Mouse (Mus musculus): ENCODE measurements at regions not wholly inside any gene's neighbourhood (a gene's known extent, or its start where the extent isn't known, plus 50 kb on each side); places are given as distances from the start of the nearest gene placed in this dataset.

GRCm38 (mm10) chr8:26906257-26906656, 70.9 kb upstream of the Zfp703 start:
- no peaks in the 10 kb centered on the region for H3K79me3 ChIP-seq (ENCODE audit: low read depth)
- no peak overlapping the region for H3ac ChIP-seq (ENCODE audit: control insufficient read depth, insufficient read length, low read depth)
- no peak for TF ChIP-seq USF1 (IDR thresholded peaks at IDR 0.05; ENCODE audit: low read depth)
- TF ChIP-seq MYOG (IDR thresholded peaks at IDR 0.05; ENCODE audit: control insufficient read depth, extremely low read depth, insufficient read length) = no peak
- TF ChIP-seq MAX (IDR thresholded peaks at IDR 0.05) = no peak
- TF ChIP-seq MYOD1 (IDR thresholded peaks at IDR 0.05; ENCODE audit: control insufficient read depth, insufficient read length, low read depth) = no peak
- no peak for TF ChIP-seq CTCF (IDR thresholded peaks at IDR 0.05; ENCODE audit: control insufficient read depth, insufficient read depth, insufficient read length)
- no peak for TF ChIP-seq FOSL1 (IDR thresholded peaks at IDR 0.05; ENCODE audit: insufficient read depth, low read length, poor library complexity, severe bottlenecking)
- TF ChIP-seq CEBPB (IDR thresholded peaks at IDR 0.05; ENCODE audit: low read depth) = no peak
- H3K4me3 ChIP-seq (ENCODE audit: insufficient read depth, poor library complexity, severe bottlenecking) = no peak overlapping the region
- no peaks in the 10 kb centered on the region for H3K27me3 ChIP-seq (ENCODE audit: control insufficient read depth, insufficient read depth, insufficient read length)
- H3K79me2 ChIP-seq (ENCODE audit: control insufficient read depth, insufficient read depth) = no peaks in the 10 kb centered on the region
- H3K36me3 ChIP-seq (ENCODE audit: control insufficient read depth, insufficient read depth) = no peaks in the 10 kb centered on the region

GRCm38 (mm10) chr8:26907347-26908170, 69.6 kb upstream of the Zfp703 start:
- no peak overlapping the region for H3K4me3 ChIP-seq (ENCODE audit: insufficient read depth, poor library complexity, severe bottlenecking)
- no peaks in the 10 kb centered on the region for H3K79me2 ChIP-seq (ENCODE audit: control insufficient read depth, insufficient read depth)
- H3ac ChIP-seq (ENCODE audit: control insufficient read depth, insufficient read length, low read depth) = no peak overlapping the region
- H3K36me3 ChIP-seq (ENCODE audit: control insufficient read depth, insufficient read depth) = no peaks in the 10 kb centered on the region
- TF ChIP-seq FOSL1 (IDR thresholded peaks at IDR 0.05; ENCODE audit: insufficient read depth, low read length, poor library complexity, severe bottlenecking) (no peak), MYOD1 (IDR thresholded peaks at IDR 0.05; ENCODE audit: control insufficient read depth, insufficient read length, low read depth) (no peak), MYOG (IDR thresholded peaks at IDR 0.05; ENCODE audit: control insufficient read depth, extremely low read depth, insufficient read length) (no peak), USF1 (IDR thresholded peaks at IDR 0.05; ENCODE audit: low read depth) (no peak), CEBPB (IDR thresholded peaks at IDR 0.05; ENCODE audit: low read depth) (no peak), CTCF (IDR thresholded peaks at IDR 0.05; ENCODE audit: control insufficient read depth, insufficient read depth, insufficient read length) (no peak), MAX (IDR thresholded peaks at IDR 0.05) (no peak)
- H3K27me3 ChIP-seq (ENCODE audit: control insufficient read depth, insufficient read depth, insufficient read length) = no peaks in the 10 kb centered on the region
- H3K79me3 ChIP-seq (ENCODE audit: low read depth) = no peaks in the 10 kb centered on the region

GRCm38 (mm10) chr8:26910186-26910585, 66.9 kb upstream of the Zfp703 start:
- Histone ChIP-seq H3ac (ENCODE audit: control insufficient read depth, insufficient read length, low read depth) (no peak overlapping the region), H3K27me3 (ENCODE audit: control insufficient read depth, insufficient read depth, insufficient read length) (no peaks in the 10 kb centered on the region), H3K79me3 (ENCODE audit: low read depth) (no peaks in the 10 kb centered on the region), H3K79me2 (ENCODE audit: control insufficient read depth, insufficient read depth) (no peaks in the 10 kb centered on the region), H3K4me3 (ENCODE audit: insufficient read depth, poor library complexity, severe bottlenecking) (no peak overlapping the region), H3K36me3 (ENCODE audit: control insufficient read depth, insufficient read depth) (no peaks in the 10 kb centered on the region)
- TF ChIP-seq MYOD1 (IDR thresholded peaks at IDR 0.05; ENCODE audit: control insufficient read depth, insufficient read length, low read depth) (no peak), MYOG (IDR thresholded peaks at IDR 0.05; ENCODE audit: control insufficient read depth, extremely low read depth, insufficient read length) (no peak), MAX (IDR thresholded peaks at IDR 0.05) (no peak), CEBPB (IDR thresholded peaks at IDR 0.05; ENCODE audit: low read depth) (no peak), USF1 (IDR thresholded peaks at IDR 0.05; ENCODE audit: low read depth) (no peak), FOSL1 (IDR thresholded peaks at IDR 0.05; ENCODE audit: insufficient read depth, low read length, poor library complexity, severe bottlenecking) (no peak), CTCF (IDR thresholded peaks at IDR 0.05; ENCODE audit: control insufficient read depth, insufficient read depth, insufficient read length) (no peak)

GRCm38 (mm10) chr8:26913562-26914529, 63.3 kb upstream of the Zfp703 start:
- Histone ChIP-seq H3K4me3 (ENCODE audit: insufficient read depth, poor library complexity, severe bottlenecking) (no peak overlapping the region), H3K79me2 (ENCODE audit: control insufficient read depth, insufficient read depth) (no peaks in the 10 kb centered on the region), H3K27me3 (ENCODE audit: control insufficient read depth, insufficient read depth, insufficient read length) (no peaks in the 10 kb centered on the region), H3K79me3 (ENCODE audit: low read depth) (no peaks in the 10 kb centered on the region), H3ac (ENCODE audit: control insufficient read depth, insufficient read length, low read depth) (no peak overlapping the region), H3K36me3 (ENCODE audit: control insufficient read depth, insufficient read depth) (no peaks in the 10 kb centered on the region)
- peak; percentile 60 for TF ChIP-seq MYOD1 (IDR thresholded peaks at IDR 0.05; ENCODE audit: control insufficient read depth, insufficient read length, low read depth)
- TF ChIP-seq MAX (IDR thresholded peaks at IDR 0.05) = no peak

GRCm38 (mm10) chr8:26915731-26916130, 61.4 kb upstream of the Zfp703 start:
- Histone ChIP-seq H3K4me3 (ENCODE audit: insufficient read depth, poor library complexity, severe bottlenecking) (no peak overlapping the region), H3ac (ENCODE audit: control insufficient read depth, insufficient read length, low read depth) (no peak overlapping the region), H3K27me3 (ENCODE audit: control insufficient read depth, insufficient read depth, insufficient read length) (no peaks in the 10 kb centered on the region), H3K79me2 (ENCODE audit: control insufficient read depth, insufficient read depth) (no peaks in the 10 kb centered on the region), H3K36me3 (ENCODE audit: control insufficient read depth, insufficient read depth) (no peaks in the 10 kb centered on the region), H3K79me3 (ENCODE audit: low read depth) (no peaks in the 10 kb centered on the region)
- TF ChIP-seq FOSL1 (IDR thresholded peaks at IDR 0.05; ENCODE audit: insufficient read depth, low read length, poor library complexity, severe bottlenecking) (no peak), MYOD1 (IDR thresholded peaks at IDR 0.05; ENCODE audit: control insufficient read depth, insufficient read length, low read depth) (no peak), MAX (IDR thresholded peaks at IDR 0.05) (no peak), MYOG (IDR thresholded peaks at IDR 0.05; ENCODE audit: control insufficient read depth, extremely low read depth, insufficient read length) (no peak), USF1 (IDR thresholded peaks at IDR 0.05; ENCODE audit: low read depth) (no peak), CEBPB (IDR thresholded peaks at IDR 0.05; ENCODE audit: low read depth) (no peak), CTCF (IDR thresholded peaks at IDR 0.05; ENCODE audit: control insufficient read depth, insufficient read depth, insufficient read length) (no peak)

Data from C2C12 (cell line).